Mouse (Mus musculus) liver, adult (tissue): Measurements from ENCODE around the gene Dhh.

ENCODE experiments used
- GATA4 ChIP-seq: IDR thresholded peaks from 2 replicates; pipeline ENCODE4 v1.6.1; 2014; ENCODE audit warnings: mild to moderate bottlenecking, low read length; ENCODE audit not compliant: insufficient replicate concordance

Gene Dhh

GRCm38 (mm10) chr15:98891198-98891742 lies 7.1 kb downstream of the Dhh start:
- TF ChIP-seq GATA4: no peak

GRCm38 (mm10) chr15:98887526-98887925 lies 10.8 kb downstream of the Dhh start:
- TF ChIP-seq GATA4: no peak

GRCm38 (mm10) chr15:98886667-98887387 lies 11.5 kb downstream of the Dhh start:
- TF ChIP-seq GATA4: no peak

GRCm38 (mm10) chr15:98884106-98884505 lies 14.2 kb downstream of the Dhh start:
- TF ChIP-seq GATA4: no peak

GRCm38 (mm10) chr15:98883661-98884060 lies 14.7 kb downstream of the Dhh start:
- no peak for TF ChIP-seq GATA4

- TF ChIP-seq GATA4: no peak
Measured at GRCm38 (mm10) chr15:98881656-98882008, 16.7 kb downstream of the Dhh start.

GRCm38 (mm10) chr15:98880978-98881655 lies 17.2 kb downstream of the Dhh start:
- TF ChIP-seq GATA4: no peak

- TF ChIP-seq GATA4: no peak
Measured at GRCm38 (mm10) chr15:98877331-98877730, 21.0 kb downstream of the Dhh start.

GRCm38 (mm10) chr15:98871916-98872888 lies 26.1 kb downstream of the Dhh start:
- TF ChIP-seq GATA4: peak; percentile 67; the same call in 1 of the 2 replicates

GRCm38 (mm10) chr15:98871070-98871915 lies 27.0 kb downstream of the Dhh start, which contains the start of gene Kmt2d:
Gene Kmt2d (minus strand): TSS chr15:98871204.
- TF ChIP-seq GATA4: no peak

GRCm38 (mm10) chr15:98870179-98871069 lies 27.9 kb downstream of the Dhh start:
- TF ChIP-seq GATA4: no peak

- no peak for TF ChIP-seq GATA4
Measured at GRCm38 (mm10) chr15:98869342-98870178, 28.8 kb downstream of the Dhh start.
